Mouse (Mus musculus): ENCODE measurements around the gene P2ry6.

The P2ry6 gene

DNA sequence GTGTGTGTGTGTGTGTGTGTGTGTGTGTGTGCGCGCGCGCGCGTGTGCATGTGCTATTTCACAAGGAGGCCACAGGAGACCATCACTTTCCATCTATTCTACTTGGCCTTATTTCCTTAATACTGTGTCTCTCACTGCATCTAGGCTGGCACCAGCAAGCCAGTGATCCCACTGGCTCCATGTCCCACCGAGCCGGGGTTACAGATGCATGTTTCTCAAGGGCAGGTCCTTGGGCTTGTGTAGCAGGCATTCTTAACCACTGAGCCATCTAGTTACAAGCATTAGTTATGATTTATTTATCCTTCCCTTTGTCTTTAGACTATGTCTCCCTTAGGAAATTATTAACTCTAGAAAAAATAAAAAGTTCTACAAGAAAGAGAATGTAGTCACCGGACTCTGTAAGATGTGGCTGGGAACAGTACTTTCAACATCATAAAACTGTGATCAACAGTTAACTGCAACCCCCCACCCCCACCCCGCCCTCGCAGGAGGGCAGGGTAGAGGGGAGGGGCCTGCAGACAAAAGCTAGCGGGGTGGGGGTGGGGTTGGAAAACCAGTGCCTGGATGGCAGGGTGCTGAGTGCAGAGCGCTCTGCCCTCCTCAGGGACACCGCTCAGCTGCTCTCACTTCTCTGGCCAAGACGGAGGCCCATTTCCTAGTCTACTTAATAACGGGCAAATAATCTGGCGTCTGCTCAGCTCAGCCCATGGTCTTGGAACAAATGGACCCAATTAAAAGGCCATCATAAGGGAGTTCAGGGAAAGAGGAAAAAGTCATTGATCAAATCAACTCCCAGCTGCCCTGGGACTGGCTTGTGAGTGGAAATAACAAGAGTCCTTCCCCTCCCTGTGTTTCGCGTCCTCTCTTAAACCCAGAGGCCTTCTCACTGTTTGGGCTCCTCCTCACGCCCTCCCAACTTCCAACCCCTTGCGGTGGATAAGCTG lies 10.3 kb upstream of the P2ry6 start:
- DNase-seq: peak in 1 of 2 experiments; percentile 27

DNA sequence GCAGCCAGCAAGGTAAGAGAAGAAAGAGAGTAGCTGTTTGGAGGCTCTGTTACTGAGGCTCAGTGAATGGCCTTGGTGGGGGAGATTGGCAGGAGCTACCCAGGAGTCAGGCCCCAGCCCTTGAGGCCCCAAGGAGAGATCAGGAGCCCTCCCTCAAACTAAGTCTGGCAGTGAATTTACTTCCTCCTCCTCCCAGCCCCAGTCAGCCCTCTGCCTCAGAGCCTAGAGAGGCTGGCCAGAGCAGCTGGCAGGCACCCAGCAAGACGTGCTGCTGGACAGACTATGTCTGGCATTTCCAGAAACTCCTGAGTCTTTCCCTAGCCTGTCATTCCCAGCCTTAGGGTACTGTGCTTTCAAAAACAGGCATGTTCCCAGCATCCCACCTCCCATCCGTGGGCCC lies 4.7 kb upstream of the P2ry6 start:
- DNase-seq: peak; percentile 22 to 25

- DNase-seq: no peak
Observed at GRCm38 (mm10) chr7:100978171-100978570, 3.7 kb upstream of the P2ry6 start.

GRCm38 (mm10) chr7:100972875-100973274 lies 1.6 kb downstream of the P2ry6 start:
- no peak for DNase-seq

GRCm38 (mm10) chr7:100968874-100969659 lies 5.4 kb downstream of the P2ry6 start:
- no peak for DNase-seq

- DNase-seq: no peak
Observed at GRCm38 (mm10) chr7:100968376-100968775, 6.1 kb downstream of the P2ry6 start.

DNA sequence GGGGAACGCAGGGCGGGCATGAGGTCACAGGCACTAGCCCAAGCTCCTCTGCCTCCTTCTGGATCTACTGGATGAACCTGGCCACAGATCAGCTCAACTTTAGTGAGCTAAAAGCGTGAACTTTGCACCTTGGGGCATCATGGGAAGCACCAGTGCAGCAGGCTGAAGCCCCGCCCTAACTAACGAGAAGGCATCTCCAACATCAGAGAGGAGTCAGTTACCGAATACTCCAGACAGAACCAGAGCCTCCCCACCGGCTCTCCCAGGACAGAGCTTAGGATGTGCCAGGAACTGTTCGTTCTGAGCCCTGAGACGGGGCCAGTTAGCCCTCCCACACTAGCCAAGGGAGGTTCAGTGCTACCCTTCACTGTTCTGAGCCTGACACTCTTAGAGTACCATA lies 6.6 kb downstream of the P2ry6 start:
- no peak for DNase-seq

DNA sequence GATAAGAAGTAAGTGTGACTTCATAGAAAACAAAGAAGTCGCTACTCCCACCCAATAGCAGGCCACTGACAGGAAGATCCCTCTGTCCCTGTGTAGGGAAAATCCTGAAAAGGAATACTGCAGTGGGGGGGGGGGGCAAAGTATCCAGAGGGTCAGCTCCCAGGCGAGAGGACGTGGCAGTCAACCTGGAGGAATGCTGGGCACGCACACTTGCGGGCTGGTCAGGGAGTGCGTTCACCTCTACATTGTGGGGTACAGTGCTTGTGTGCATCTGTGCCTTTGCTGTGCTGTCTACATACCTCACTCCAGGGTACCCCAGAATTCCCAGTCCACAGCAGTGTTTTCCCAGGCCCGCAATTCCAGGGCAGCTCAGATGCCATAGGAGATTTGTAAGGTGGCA lies 8.4 kb downstream of the P2ry6 start:
- no peak for DNase-seq

- no peak for DNase-seq
Observed at GRCm38 (mm10) chr7:100965079-100965478, 9.4 kb downstream of the P2ry6 start.

DNA sequence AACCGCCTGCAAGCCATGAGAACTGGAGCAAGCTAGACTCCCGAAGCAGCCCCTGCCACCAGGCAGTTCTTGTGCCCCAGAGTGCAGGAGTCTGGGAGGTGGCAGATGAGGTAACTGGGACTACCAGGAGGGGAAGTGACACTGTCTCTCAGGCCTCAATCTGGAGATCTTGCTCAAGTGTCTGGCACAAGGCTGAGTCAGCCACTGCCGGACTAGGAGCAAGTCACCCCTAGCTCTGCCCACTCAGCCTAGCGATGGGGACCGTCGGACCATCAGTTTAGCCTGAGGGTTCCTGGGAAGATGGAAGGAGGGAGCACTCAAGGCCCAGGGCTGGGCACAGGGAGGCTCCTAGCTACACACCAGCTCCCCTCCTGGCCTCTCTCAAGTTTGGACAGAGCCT lies 10.2 kb downstream of the P2ry6 start:
- no peak for DNase-seq

- no peak for DNase-seq
Observed at GRCm38 (mm10) chr7:100963381-100963780, 11.1 kb downstream of the P2ry6 start.

DNA sequence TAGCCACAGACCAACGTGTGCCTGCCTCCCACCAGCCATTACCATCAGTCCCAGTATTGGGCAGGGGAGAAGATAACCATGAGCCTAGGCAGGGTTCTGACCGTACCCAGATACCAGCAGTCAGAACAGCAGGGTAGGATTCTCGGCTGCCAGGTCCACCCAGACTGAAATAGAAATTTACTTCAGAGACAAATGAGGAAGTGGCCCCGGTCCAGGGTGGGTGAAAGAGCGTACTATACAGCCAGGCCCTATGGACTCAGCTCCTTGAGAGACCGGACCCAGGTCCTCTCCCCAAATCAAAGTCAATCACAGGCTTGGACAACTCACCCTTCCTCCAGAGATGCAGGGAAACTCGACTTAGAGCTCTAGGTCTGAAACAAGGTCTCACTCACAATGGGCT lies 13.3 kb downstream of the P2ry6 start:
- DNase-seq: no peak

DNA sequence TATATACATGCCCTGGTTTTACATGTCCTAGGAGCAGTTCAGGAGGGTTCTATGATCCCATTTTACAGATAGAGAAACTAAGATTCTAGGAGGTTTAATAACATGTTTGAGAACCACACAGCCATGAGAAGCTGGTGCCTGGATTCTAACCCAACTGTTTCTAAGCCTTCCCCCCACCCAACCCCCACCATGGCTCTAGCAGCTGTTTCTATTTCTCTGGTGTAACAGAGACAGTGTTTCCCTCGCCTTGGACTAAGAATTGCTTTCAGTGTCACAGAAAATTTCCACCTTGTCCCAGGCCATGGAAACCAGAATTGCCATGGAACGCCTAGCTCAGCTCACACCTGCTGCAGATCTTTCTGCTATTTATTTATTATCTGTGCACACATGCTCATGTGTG lies 14.0 kb downstream of the P2ry6 start:
- DNase-seq: no peak

GRCm38 (mm10) chr7:100958426-100958825 lies 16.0 kb downstream of the P2ry6 start:
- no peak for DNase-seq

- no peak for DNase-seq
Observed at GRCm38 (mm10) chr7:100952686-100953085, 21.8 kb downstream of the P2ry6 start.

DNA sequence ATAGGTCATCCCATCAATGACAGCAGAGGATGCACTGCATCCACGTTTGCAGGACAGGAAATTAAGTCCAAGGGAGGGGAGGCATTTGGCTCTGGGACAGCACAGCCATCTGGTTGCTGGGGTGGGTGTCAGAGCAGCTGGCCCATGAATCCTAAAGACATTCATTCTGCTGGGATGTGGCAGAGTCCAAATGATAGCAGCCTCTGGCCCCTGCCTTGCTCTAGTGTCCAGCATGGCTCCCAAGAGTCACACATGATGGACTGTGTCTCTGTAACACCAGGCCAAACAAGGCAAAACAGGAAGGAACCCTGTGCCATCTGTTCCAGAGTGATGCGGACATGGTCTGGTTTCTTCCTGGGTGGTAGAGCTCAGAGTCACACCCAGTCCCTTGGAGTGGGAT lies 22.5 kb downstream of the P2ry6 start:
- no peak for DNase-seq

DNA sequence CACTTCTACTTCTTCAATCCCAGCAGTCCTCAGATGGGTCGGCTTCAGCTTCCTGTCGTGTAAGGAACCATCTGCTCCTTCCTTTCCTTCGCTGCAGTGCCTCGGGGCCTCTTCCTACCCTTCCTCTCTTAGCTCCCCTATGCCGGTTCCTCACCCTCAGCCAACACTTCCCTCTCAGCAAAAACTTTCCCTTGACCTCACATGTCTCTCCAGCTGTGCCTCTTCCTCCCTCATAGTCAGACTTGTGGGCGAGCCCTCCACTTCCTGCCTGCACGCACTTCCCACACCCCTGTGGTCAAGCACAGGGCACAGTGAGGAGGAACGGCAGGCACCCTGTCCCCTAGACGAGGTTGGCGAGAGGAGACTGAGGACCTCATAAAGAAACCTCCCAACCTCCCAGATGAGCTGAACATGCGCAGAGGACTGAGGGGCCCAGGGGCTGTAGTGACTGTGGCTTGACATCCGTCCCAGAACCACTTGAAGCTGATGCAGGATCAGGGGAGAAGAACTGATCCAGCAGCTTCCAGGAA lies 23.9 kb downstream of the P2ry6 start:
- no peak for DNase-seq

DNA sequence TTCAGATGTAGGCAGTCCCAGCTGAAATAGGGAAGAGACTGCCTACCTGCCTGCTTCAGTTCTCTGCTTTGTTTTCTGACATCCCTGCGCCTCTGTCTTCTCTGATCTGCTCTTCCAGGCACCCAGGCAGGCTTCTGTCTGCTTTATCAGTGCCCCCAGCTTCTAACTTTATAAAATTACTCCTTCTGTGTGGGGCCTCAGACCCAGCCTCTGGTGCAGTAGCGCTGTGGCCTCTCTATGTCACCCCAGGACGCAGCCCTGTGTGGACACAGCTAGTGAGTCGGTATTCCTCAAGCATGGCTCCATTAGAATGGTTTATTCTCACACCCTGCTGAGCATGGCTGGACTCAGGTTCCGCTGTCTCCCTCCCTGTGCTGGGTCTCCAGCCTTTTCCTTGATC lies 24.4 kb downstream of the P2ry6 start:
- DNase-seq: no peak

DNA sequence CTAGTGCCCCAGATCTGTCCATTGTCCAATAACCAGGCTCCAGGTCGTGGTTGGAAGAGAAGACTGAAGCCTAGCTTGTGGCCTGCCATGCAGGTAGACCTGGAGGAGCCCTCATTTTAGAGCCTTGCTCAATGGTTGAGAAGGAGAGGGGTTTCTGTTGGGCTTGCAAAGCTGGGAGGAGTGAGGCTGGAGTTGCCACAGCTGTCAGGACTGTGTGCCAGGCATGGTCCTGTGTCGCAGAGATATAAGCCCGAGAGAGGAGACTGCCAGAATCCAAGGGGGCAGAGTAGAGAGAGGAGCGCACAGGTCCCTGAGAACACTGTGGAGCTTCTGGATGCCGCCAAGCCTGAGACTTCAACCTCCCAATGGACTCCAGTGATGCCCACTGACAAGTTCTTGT lies 29.7 kb downstream of the P2ry6 start:
- DNase-seq: no peak

DNA sequence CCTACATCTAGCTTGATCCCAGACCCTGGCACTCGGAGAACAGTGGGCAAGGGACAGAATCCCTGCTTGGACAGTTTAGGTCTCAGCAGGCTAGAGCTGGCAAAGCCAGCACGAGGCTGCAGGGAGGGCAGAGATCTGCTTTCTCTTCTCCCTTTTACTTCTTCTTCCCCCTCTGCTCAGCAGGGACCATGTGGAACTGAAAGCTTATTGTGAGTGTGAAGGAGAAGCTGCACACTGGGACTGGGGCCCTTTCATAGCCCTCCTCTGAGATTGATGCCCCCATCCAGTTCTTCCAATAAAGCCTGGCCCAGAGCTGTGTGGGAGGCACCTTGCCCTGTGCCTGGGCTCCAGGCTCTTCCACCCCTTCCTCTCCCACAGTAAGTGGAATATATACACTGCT lies 30.1 kb downstream of the P2ry6 start:
- DNase-seq: no peak

- DNase-seq: no peak
Observed at GRCm38 (mm10) chr7:100942789-100943615, 31.4 kb downstream of the P2ry6 start.

DNA sequence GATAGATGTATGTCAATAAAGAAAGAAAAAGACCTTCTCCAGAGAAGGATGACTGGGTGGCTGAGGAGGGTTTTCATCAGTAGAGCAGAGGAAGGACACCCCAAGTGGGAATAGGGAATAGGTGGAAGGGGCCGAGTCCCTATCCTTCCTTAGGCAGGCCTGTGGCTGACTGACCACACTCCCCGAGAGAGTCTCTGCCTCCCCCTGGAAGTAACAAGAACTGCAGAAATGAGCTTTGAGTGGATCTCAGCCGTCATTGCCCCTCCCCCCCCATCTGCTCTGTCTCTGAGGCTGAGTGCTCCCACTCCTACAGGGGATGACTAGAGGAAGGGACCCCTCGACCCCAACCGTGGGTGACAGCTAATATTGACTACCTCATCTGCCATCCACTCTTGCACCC lies 33.3 kb downstream of the P2ry6 start:
- no peak for DNase-seq

DNA sequence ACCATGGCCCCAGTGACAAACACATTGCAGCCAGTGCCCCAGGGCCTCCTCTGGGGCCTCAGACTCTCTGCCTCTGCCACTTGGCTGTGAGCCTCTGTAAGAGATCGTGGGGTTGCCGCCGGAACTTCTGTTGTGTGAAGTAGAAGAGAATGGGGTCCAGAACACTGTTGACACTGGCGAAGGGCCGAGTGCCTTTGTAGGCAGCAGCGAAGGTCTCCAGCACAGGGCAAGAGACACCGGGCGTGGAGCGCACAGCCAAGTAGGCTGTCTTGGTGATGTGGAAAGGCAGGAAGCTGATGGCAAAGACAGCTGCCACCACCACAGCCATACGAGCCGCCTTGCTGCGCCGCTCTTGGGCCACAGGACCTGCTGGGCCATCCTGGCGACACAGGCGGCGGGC lies 36.3 kb downstream of the P2ry6 start:
- no peak for DNase-seq

Measured in kidney, adult 8-10 months (tissue).